In the genomic region with DNA sequence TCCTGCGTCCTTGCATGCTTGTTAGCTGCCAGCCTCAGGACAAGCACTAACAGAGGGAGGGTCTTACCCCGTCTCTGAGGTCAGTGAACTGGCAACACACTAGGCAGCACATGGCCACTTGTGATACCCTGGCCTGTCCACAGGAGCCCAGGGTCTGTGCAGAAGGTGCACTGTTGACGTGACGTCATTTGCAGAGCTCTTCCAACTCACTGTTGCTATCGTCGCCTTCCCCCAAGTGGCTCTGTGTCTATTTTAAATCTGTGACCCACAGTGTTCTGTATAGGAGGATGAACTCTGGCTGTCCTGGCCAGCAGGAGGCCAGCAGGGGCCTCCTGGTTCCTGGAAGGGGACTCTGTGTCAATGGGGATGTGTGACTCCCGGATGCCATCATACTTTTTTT, we compare ENCODE assay signal across 21 mouse cellular contexts.
A peak's percentile ranks its signal among the peaks of the same experiment; 100 is the strongest.
DNase-seq lines count a peak whose midpoint lies in the region; ATAC-seq and TF ChIP-seq lines count a peak whose summit lies in the region.
"Had no signal": no experiment of that assay in that cellular context is flagged by ENCODE, and none has a peak within 500 bp of the region (broad histone marks: within the 10 kb centered on the region; RNA-seq: fewer than 3 reads in every experiment).

No protein-coding gene starts in this region.

- no peaks in the 10 kb centered on the region for H3K9me3 ChIP-seq in hindbrain, postnatal 0 days (ENCODE audit: low read length)
- no peaks in the 10 kb centered on the region for H3K9me3 ChIP-seq in hindbrain, embryonic 14.5 days (ENCODE audit: control insufficient read depth, low read length)
- H3K9me3 ChIP-seq in heart, embryonic 12.5 days (replicated peaks) = no peaks in the 10 kb centered on the region
- H3K9me3 ChIP-seq: embryonic facial prominence, embryonic 10.5 days; forebrain, embryonic 12.5 days; intestine, embryonic 15.5 days; limb, embryonic 10.5 days; midbrain, embryonic 12.5 days; neural tube, embryonic 12.5 days; stomach, embryonic 15.5 days had no signal

- 52% methylated on average over 7 of the region's 7 CpGs for WGBS in hindbrain, postnatal 0 days
- 60% methylated on average over 7 of the region's 7 CpGs for WGBS in hindbrain, embryonic 14.5 days
- whole genome bisulfite sequencing in heart, embryonic 12.5 days = 43% methylated on average over 7 of the region's 7 CpGs

- H3K4me3 ChIP-seq in hindbrain, postnatal 0 days (ENCODE audit: low read length) = no peak overlapping the region
- no peak overlapping the region for H3K4me3 ChIP-seq in hindbrain, embryonic 14.5 days (replicated peaks; ENCODE audit: low read length)
- no peak overlapping the region for H3K4me3 ChIP-seq in heart, embryonic 12.5 days
- H3K4me3 ChIP-seq: embryonic facial prominence, embryonic 10.5 days; forebrain, embryonic 12.5 days; intestine, embryonic 15.5 days; limb, embryonic 10.5 days; midbrain, embryonic 12.5 days; neural tube, embryonic 12.5 days; stomach, embryonic 15.5 days had no signal

- no peak overlapping the region for H3K9ac ChIP-seq in hindbrain, postnatal 0 days (replicated peaks; ENCODE audit: low read length)
- no peak overlapping the region for H3K9ac ChIP-seq in hindbrain, embryonic 14.5 days
- H3K9ac ChIP-seq in heart, embryonic 12.5 days = no peak overlapping the region
- H3K9ac ChIP-seq: forebrain, embryonic 12.5 days; intestine, embryonic 15.5 days; midbrain, embryonic 12.5 days; neural tube, embryonic 12.5 days; stomach, embryonic 15.5 days had no signal

- H3K4me1 ChIP-seq in hindbrain, postnatal 0 days (ENCODE audit: insufficient read depth, low read length) = peaks cover 8% of the 10 kb centered on the region
- H3K4me1 ChIP-seq in hindbrain, embryonic 14.5 days (replicated peaks; ENCODE audit: control insufficient read depth, insufficient read depth, low read length) = peaks cover 38% of the 10 kb centered on the region
- peaks cover 39% of the 10 kb centered on the region for H3K4me1 ChIP-seq in heart, embryonic 12.5 days (replicated peaks)

- 0 out of 2 replicates have a peak, but pooled peaks have one; percentile 36 for ATAC-seq in hindbrain, postnatal 0 days
- ATAC-seq in hindbrain, embryonic 14.5 days (ENCODE audit: low FRiP score) = no peak
- peak; percentile 46 for ATAC-seq in heart, embryonic 12.5 days (ENCODE audit: insufficient number of reproducible peaks, low FRiP score)
- ATAC-seq: intestine, embryonic 15.5 days had no signal

- H3K27ac ChIP-seq in hindbrain, postnatal 0 days = no peak overlapping the region
- H3K27ac ChIP-seq in hindbrain, embryonic 14.5 days = no peak overlapping the region
- peak overlapping the region; percentile 84 for H3K27ac ChIP-seq in heart, embryonic 12.5 days (ENCODE audit: poor library complexity, severe bottlenecking)
- H3K27ac ChIP-seq: embryonic facial prominence, embryonic 10.5 days; forebrain, embryonic 12.5 days; intestine, embryonic 15.5 days; limb, embryonic 10.5 days; midbrain, embryonic 12.5 days; neural tube, embryonic 12.5 days; stomach, embryonic 15.5 days had no signal

- no peak overlapping the region for H3K4me2 ChIP-seq in hindbrain, postnatal 0 days (ENCODE audit: low read depth, low read length)
- no peak overlapping the region for H3K4me2 ChIP-seq in hindbrain, embryonic 14.5 days (replicated peaks)
- H3K4me2 ChIP-seq in heart, embryonic 12.5 days = no peak overlapping the region; the same call in 1 of the 2 replicates
- H3K4me2 ChIP-seq: forebrain, embryonic 12.5 days; intestine, embryonic 15.5 days; midbrain, embryonic 12.5 days; neural tube, embryonic 12.5 days; stomach, embryonic 15.5 days had no signal

- no peaks in the 10 kb centered on the region for H3K27me3 ChIP-seq in hindbrain, postnatal 0 days (ENCODE audit: insufficient read depth, low read length)
- no peaks in the 10 kb centered on the region for H3K27me3 ChIP-seq in hindbrain, embryonic 14.5 days (ENCODE audit: control insufficient read depth, insufficient read depth, low read length)
- H3K27me3 ChIP-seq in heart, embryonic 12.5 days (replicated peaks) = no peaks in the 10 kb centered on the region
- H3K27me3 ChIP-seq: stomach, embryonic 15.5 days had no signal

- no peak for TF ChIP-seq CTCF in hindbrain, postnatal 0 days (IDR thresholded peaks at IDR 0.05; ENCODE audit: low read depth)

- no peak for DNase-seq in hindbrain, postnatal 0 days (ENCODE audit: low spot score)
- DNase-seq in hindbrain, embryonic 14.5 days (ENCODE audit: low spot score) = no peak
- peak; percentile 52 to 67 for DNase-seq in heart, adult 18-20 months
- peak; percentile 39 to 56 for DNase-seq in heart, postnatal 14 days
- DNase-seq in right cerebral cortex, postnatal 36 days (ENCODE audit: low spot score in 2 of 2) = no peak
- no peak for DNase-seq in layer of hippocampus, adult 9-11 months
- DNase-seq: adrenal gland, adult 2 months; cerebellum, adult 8-10 months; gastrocnemius, postnatal 14 days; kidney, adult 9 months; kidney, postnatal 4 days; lung, adult 18-20 months; spleen, adult 18-20 months had no signal

- intact Hi-C loops in heart, postnatal 14 days (cut with DNase I) = no loop called here

- H3K36me3 ChIP-seq in hindbrain, postnatal 0 days (ENCODE audit: insufficient read depth, low read length) = no peaks in the 10 kb centered on the region
- no peaks in the 10 kb centered on the region for H3K36me3 ChIP-seq in hindbrain, embryonic 14.5 days (replicated peaks; ENCODE audit: control insufficient read depth, insufficient read depth)
- H3K36me3 ChIP-seq in heart, embryonic 12.5 days = no peaks in the 10 kb centered on the region
- H3K36me3 ChIP-seq: embryonic facial prominence, embryonic 10.5 days; forebrain, embryonic 12.5 days; intestine, embryonic 15.5 days; limb, embryonic 10.5 days; midbrain, embryonic 12.5 days; neural tube, embryonic 12.5 days; stomach, embryonic 15.5 days had no signal

Comparison
In these comparisons a context has a peak if more than half of its experiments do, and no peak if none do; other contexts are left out.
1. DNase-seq: peak in heart, adult 18-20 months (2 of 2) and heart, postnatal 14 days (2 of 2); none in hindbrain, postnatal 0 days (single experiment), hindbrain, embryonic 14.5 days (single experiment), right cerebral cortex, postnatal 36 days (0 of 2) and layer of hippocampus, adult 9-11 months (single experiment).